Mouse (Mus musculus): Measurements from ENCODE around the gene Ripk4.

- TF ChIP-seq CTCF (IDR thresholded peaks at IDR 0.05; ENCODE audit: low read depth, low read length) (peak; percentile 81), TAL1 (conservative IDR thresholded peaks at IDR 0.05; ENCODE audit: low read depth, low read length) (no peak)
Measured at GRCm38 (mm10) chr16:97778353-97779025, 14.9 kb upstream of the Ripk4 start.
